Mouse (Mus musculus): ENCODE results near the gene Otc.
A peak's percentile ranks its signal among the peaks of the same experiment; 100 is the strongest.

Gene Otc

GRCm38 (mm10) chrX:10251852-10252504 is at the start of gene Otc:
Gene Otc, plus strand, starts transcription at chrX:10252305.
- no peak for DNase-seq (ENCODE audit: low read depth, low spot score)

DNA sequence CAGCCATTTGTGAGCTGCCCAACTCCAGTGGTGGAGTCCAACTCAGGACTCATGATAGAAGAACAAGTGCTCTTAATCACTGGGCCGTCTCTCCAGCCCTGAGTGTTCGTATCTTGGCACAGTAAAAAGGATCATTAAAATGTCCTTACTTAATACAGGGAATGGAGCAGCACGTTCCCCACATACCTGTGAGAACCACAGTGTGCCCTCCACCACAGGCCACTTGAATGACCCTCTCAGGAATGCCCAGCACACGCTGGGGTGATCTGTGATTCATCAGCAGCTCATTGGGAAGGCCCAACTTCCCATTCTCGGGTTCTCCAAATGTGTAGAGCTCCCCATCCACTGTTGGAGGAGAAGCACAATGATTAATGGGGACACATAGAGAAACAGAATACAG is 46.2 kb upstream of the Otc start:
- DNase-seq (ENCODE audit: low read depth, low spot score): no peak

DNA sequence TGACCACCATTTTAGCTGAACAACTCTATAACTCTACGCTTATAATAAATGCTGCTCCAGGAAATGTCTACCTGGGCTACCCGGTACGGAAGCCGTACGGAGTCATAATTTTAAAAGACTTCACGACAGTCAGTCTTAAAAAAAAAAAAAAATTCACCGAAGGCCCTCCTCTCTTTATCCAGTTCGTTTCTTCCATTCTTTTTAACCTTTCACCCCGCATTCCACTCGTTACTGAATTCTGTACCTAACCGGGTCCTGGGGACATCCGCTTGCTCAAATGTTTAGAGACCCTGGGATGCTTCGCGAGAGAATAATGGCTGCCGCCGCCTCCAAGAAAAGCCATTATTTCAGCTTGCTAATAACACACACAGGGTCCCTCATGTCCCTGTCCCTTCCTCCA is 36.1 kb upstream of the Otc start:
- no peak for DNase-seq (ENCODE audit: low read depth, low spot score)

DNA sequence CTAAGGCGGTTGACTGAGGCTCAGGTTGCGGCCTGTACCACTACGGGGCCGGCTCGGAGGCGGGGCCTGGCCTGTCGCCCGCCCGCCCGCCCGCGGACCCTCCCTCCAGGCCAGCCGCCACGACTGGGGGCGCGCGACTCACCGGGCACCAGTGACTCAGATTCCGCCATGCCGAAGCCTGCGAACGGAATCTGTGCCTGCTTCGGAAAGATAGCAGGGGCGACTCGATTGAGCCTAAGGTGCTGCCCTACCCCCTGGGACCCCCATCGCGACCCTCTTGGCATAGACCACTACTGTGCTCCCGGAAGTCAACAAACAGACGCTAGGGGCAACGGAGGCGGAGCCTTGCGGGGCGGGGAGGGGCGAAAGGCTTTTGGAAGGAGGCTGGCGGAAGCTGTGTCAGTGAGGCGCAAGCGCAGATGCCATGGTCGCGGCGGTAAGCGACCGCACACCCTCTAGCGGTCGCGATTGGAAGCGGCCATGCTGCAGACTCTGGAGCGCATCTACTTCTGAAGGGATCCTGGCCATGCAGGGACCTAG is 35.6 kb upstream of the Otc start, which contains the start of gene Rpgr:
Rpgr (minus strand) TSS at position 511 of the 540 bp plus-strand sequence.
- peak; percentile 92 for DNase-seq (ENCODE audit: low read depth, low spot score)

DNA sequence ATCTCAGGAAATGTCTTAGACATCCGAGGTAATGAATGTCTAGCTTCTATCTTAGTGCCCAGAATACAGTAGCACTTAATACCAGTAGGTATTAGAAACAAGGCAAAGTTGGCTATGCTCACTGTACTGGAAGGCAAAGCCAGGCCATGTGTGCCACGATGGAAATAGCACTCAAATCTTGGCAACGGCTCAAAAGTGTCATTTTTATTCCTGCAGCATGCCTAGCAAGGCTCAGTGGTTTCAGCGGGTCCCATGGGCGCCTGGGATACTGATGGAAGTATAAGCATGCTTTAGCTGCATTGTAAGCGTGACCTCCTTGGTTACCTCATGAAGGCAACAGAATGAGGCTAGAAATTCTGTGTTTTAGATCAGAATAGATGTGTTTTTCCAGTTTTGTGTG is 32.8 kb upstream of the Otc start:
- no peak for DNase-seq (ENCODE audit: low read depth, low spot score)

GRCm38 (mm10) chrX:10233051-10233450 is 19.1 kb upstream of the Otc start:
- DNase-seq (ENCODE audit: low read depth, low spot score): no peak

DNA sequence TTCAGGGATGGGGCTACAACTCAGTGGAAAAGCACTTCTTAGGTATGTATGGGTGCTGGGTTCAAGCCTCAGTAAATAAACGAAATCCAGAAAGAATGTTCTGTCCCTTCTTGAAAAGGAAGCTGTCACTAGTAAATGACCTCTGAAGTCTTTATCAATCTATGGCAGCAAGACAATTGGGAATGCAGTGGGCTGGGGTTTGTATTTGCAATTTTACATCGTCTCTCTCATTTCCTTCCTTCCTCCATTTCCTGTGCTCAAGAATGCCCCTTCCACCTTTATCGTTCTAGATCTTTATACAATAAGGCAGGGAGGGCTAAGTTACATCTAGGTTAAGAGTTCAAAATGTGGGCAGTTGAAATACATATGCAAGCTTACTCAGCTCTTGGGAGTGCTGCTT is 17.5 kb upstream of the Otc start:
- DNase-seq (ENCODE audit: low read depth, low spot score): no peak

GRCm38 (mm10) chrX:10239515-10239914 is 12.6 kb upstream of the Otc start:
- DNase-seq (ENCODE audit: low read depth, low spot score): no peak

- no peak for DNase-seq (ENCODE audit: low read depth, low spot score)
Observed at GRCm38 (mm10) chrX:10243916-10244315, 8.2 kb upstream of the Otc start.

- DNase-seq (ENCODE audit: low read depth, low spot score): no peak
Observed at GRCm38 (mm10) chrX:10251357-10251756, 748 bp upstream of the Otc start.

DNA sequence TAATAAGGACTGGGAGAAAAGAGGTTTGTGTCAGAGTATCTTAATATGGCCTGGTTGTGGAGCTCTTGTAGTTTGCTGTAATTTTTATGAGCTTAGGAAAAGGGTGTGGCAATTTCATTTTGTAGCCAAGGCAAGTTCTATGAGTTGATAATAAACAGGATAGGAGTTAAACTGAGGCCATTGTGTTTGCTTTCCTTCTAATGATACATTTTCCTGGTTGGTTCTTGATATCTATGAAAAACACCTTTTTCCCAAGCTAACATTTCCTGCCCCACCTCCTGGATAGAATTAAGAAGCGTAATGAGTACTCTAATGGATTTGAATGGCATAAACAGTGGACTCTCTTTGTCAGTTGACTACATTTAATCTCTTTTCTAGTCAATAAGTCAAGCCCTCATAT is 5.7 kb downstream of the Otc start:
- DNase-seq (ENCODE audit: low read depth, low spot score): no peak

- no peak for DNase-seq (ENCODE audit: low read depth, low spot score)
Observed at GRCm38 (mm10) chrX:10258260-10258659, 6.2 kb downstream of the Otc start.

- no peak for DNase-seq (ENCODE audit: low read depth, low spot score)
Observed at GRCm38 (mm10) chrX:10268308-10268707, 16.2 kb downstream of the Otc start.

- no peak for DNase-seq (ENCODE audit: low read depth, low spot score)
Observed at GRCm38 (mm10) chrX:10268761-10269437, 16.8 kb downstream of the Otc start.

DNA sequence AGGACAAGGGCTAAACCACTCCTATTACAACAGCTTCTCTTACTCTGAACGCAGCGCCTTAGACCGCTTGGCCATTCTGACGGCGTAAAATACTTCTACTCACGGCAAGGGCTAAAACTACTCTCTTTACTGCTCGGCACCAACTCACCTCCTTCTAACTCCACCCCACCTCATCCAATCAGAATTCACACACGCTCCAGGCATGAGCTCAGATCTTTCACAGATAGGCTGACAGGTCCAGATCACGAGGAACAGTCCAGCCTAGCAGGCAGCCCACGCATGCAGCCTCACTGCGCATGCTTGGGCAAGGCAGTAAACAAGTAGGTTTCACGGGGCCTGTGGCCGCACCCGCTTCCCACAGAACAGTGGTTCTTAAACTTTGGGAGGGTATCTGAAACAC is 45.2 kb downstream of the Otc start:
- DNase-seq (ENCODE audit: low read depth, low spot score): no peak

DNA sequence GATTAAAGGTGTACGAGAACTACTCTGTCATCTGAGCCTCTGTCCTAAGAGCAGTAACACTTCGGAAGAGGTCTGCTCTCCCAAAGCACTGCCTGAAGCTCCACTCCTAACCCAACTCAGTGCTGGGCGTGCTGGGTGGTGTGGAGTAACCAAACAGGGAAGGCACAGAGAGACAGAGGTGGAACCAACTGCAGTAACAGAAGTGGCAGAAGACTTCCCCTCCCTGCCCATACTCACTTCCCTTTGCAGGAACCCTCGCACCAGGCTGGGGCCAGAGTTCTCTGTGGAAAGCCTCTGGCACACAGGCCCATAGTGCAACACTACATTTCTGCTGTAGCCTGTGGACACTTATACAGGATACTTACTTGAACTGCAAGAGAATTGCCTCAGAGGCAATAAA is 66.1 kb downstream of the Otc start:
- DNase-seq (ENCODE audit: low read depth, low spot score): no peak

- no peak for DNase-seq (ENCODE audit: low read depth, low spot score)
Observed at GRCm38 (mm10) chrX:10330246-10330645, 78.1 kb downstream of the Otc start.

- DNase-seq (ENCODE audit: low read depth, low spot score): no peak
Observed at GRCm38 (mm10) chrX:10331749-10332148, 79.6 kb downstream of the Otc start.

GRCm38 (mm10) chrX:10336816-10337215 is 84.7 kb downstream of the Otc start:
- no peak for DNase-seq (ENCODE audit: low read depth, low spot score)

DNA sequence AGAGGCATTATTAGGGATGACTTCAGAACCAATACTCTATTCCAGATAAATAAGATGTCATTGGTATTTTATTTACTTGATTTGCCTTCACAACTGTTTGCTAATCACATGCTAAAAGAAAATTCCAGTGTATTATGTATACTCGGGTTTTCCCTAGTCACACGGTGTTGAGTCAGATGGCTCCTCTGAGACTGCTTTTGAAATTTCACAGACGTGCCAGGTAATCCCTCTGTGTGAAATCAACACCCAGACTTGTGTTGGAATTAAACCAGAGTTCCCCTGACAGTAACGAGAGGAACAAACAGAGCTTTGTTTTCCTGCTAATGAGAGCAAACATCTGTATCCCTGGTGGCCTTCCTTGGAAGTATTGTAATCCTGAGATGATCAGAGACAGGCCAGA is 103.8 kb downstream of the Otc start:
- DNase-seq (ENCODE audit: low read depth, low spot score): no peak

Measured in A20 (cell line).